17 mouse cellular contexts compared by ENCODE assay signal in the genomic region with DNA sequence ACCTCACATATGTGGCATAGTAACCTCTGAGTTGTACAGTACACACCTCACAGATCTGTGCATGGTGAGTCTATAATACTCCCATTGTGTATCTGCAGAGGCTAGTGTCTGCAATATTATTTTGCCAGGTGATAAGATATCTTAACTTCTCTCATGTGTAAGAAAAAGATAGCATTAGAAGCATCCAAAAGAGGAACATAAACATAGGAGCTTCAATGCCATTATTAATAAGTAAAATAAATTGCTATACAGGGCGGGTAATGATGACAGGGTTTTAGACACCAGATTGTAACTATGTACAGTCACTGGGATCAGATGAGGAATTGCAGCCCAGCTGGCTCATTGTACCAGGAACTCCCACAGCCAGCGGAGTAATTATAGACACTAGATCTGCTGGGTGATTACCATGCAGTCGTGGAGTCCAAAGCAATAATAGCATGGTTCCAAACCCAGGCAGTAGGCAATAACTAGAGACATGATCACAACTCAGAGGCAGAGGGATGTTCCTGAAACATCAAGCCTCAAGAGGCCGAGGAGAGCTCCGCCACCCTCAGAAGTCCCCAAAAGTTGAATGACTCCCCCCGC. TPM values are rescaled to one million over a fixed set of nuclear protein-coding genes. Genes with fewer than 3 reads are reported as not detected.
DNase-seq lines count a peak whose midpoint lies in the region; ATAC-seq and TF ChIP-seq lines count a peak whose summit lies in the region.
"Had no signal": no experiment of that assay in that cellular context is flagged by ENCODE, and none has a peak within 500 bp of the region (broad histone marks: within the 10 kb centered on the region; RNA-seq: fewer than 3 reads in every experiment).

No protein-coding gene starts in this region.

- peaks cover 10% of the 10 kb centered on the region for H3K4me1 ChIP-seq in bone marrow, adult 2 months (ENCODE audit: control insufficient read depth, insufficient read depth, low read length)
- H3K4me1 ChIP-seq in kidney, embryonic 15.5 days, result no peaks in the 10 kb centered on the region
- H3K4me1 ChIP-seq: embryonic facial prominence, embryonic 13.5 days; forebrain, embryonic 13.5 days; midbrain, embryonic 13.5 days had no signal

- peak overlapping the region; percentile 55 for H3K27ac ChIP-seq in layer of hippocampus, adult 2 months
- H3K27ac ChIP-seq in bone marrow, adult 2 months (ENCODE audit: control insufficient read depth, insufficient read depth, low read depth, low read length, poor library complexity), result peak overlapping the region; percentile 34; the same call in 1 of the 2 replicates
- peak overlapping the region; percentile 34; the same call in 1 of the 2 replicates for H3K27ac ChIP-seq in macrophage
- H3K27ac ChIP-seq in kidney, embryonic 15.5 days, result no peak overlapping the region
- H3K27ac ChIP-seq: embryonic facial prominence, embryonic 13.5 days; forebrain, embryonic 13.5 days; midbrain, embryonic 13.5 days had no signal

- H3K27me3 ChIP-seq in kidney, embryonic 15.5 days, result no peaks in the 10 kb centered on the region
- H3K27me3 ChIP-seq: embryonic facial prominence, embryonic 13.5 days; forebrain, embryonic 13.5 days; heart, embryonic 12.5 days; midbrain, embryonic 13.5 days had no signal

- peak; percentile 65 to 79 for DNase-seq in layer of hippocampus, adult 2 months (ENCODE audit: low spot score in 2 of 2)
- DNase-seq in layer of hippocampus, adult 9-10 months (ENCODE audit: low spot score), result no peak
- peak; percentile 63 to 66 for DNase-seq in layer of hippocampus, adult 8-10 months (ENCODE audit: low spot score in 2 of 2)
- no peak for DNase-seq in kidney, postnatal 36 days
- no peak for DNase-seq in adrenal gland, postnatal 10 days
- DNase-seq: adrenal gland, postnatal 36 days; cerebellum, adult 11 months; gastrocnemius, postnatal 14 days; kidney, adult 18-20 months; thymus, adult 18-20 months had no signal

- no peak for TF ChIP-seq CTCF in layer of hippocampus, adult 2 months (conservative IDR thresholded peaks at IDR 0.05)
- TF ChIP-seq CTCF in bone marrow, adult 2 months (IDR thresholded peaks at IDR 0.05; ENCODE audit: control insufficient read depth, insufficient read depth, low read length), result no peak

- no peak for ATAC-seq in kidney, embryonic 15.5 days (replicated peaks; ENCODE audit: low FRiP score)
- ATAC-seq: forebrain, embryonic 13.5 days; midbrain, embryonic 13.5 days had no signal

- 73% methylated on average over 6 of the region's 6 CpGs for WGBS in bone marrow, adult 2 months
- WGBS in macrophage (ENCODE audit: missing documents), result 93% methylated on average over 6 of the region's 6 CpGs
- 83% methylated on average over 6 of the region's 6 CpGs for WGBS in kidney, embryonic 15.5 days

- H3K79me2 ChIP-seq in macrophage (ENCODE audit: inconsistent target), result no peaks in the 10 kb centered on the region

- no peaks in the 10 kb centered on the region for H3K9me3 ChIP-seq in kidney, embryonic 15.5 days (replicated peaks)
- H3K9me3 ChIP-seq: embryonic facial prominence, embryonic 13.5 days; forebrain, embryonic 13.5 days; heart, embryonic 12.5 days; midbrain, embryonic 13.5 days had no signal

- TF ChIP-seq POLR2A in bone marrow, adult 2 months (IDR thresholded peaks at IDR 0.05; ENCODE audit: borderline replicate concordance, control insufficient read depth, low read depth, low read length), result no peak

- H3K9ac ChIP-seq in kidney, embryonic 15.5 days, result no peak overlapping the region
- H3K9ac ChIP-seq: embryonic facial prominence, embryonic 13.5 days; forebrain, embryonic 13.5 days; heart, embryonic 12.5 days; midbrain, embryonic 13.5 days had no signal

- no peak overlapping the region for H3K4me3 ChIP-seq in layer of hippocampus, adult 2 months
- H3K4me3 ChIP-seq in bone marrow, adult 2 months (replicated peaks; ENCODE audit: control insufficient read depth, low read depth, low read length), result no peak overlapping the region
- H3K4me3 ChIP-seq in macrophage (ENCODE audit: inconsistent target), result no peak overlapping the region
- no peak overlapping the region for H3K4me3 ChIP-seq in kidney, embryonic 15.5 days (replicated peaks)
- H3K4me3 ChIP-seq: embryonic facial prominence, embryonic 13.5 days; forebrain, embryonic 13.5 days; heart, embryonic 12.5 days; midbrain, embryonic 13.5 days had no signal

- no peaks in the 10 kb centered on the region for H3K36me3 ChIP-seq in macrophage (ENCODE audit: inconsistent target)
- no peaks in the 10 kb centered on the region for H3K36me3 ChIP-seq in kidney, embryonic 15.5 days
- H3K36me3 ChIP-seq: embryonic facial prominence, embryonic 13.5 days; heart, embryonic 12.5 days; midbrain, embryonic 13.5 days had no signal

- H3K4me2 ChIP-seq in kidney, embryonic 15.5 days, result no peak overlapping the region
- H3K4me2 ChIP-seq: embryonic facial prominence, embryonic 13.5 days; forebrain, embryonic 13.5 days; heart, embryonic 12.5 days; midbrain, embryonic 13.5 days had no signal

RNA-seq across cellular contexts. Expression of a gene that starts 25.0 kb away (rescaled TPM):
- 1 to 10 TPM; 5.2 to 7.1 TPM for total RNA-seq in layer of hippocampus, adult 2 months (2021)
- 4.8 and 8.8 TPM in 2 replicates for polyA plus RNA-seq in bone marrow, adult 2 months (2011; ENCODE audit: insufficient read depth, insufficient read length, low replicate concordance, missing spikeins)
- 10 to 100 TPM in 2 of 4 experiments, 1 to 10 TPM in 2; 6.6 to 31.0 (median 18.0) TPM for total RNA-seq in layer of hippocampus, adult 8-10 months (2022)
- 100 to 1,000 TPM in 22 of 26 experiments, 10 to 100 TPM in 2, 1 to 10 TPM in 2; 5.9 to 350 (median 185) TPM for total RNA-seq in macrophage (2018; cell fraction: chromatin; rRNA removed)
- 100 to 1,000 TPM in 18 of 26 experiments, 10 to 100 TPM in 8; 78.5 to 181 (median 132) TPM for total RNA-seq in macrophage (2018; cell fraction: cytosol; rRNA removed)
- total RNA-seq in macrophage (2018; cell fraction: nucleus; rRNA removed), result 100 to 1,000 TPM in 21 of 26 experiments, 10 to 100 TPM in 5; 31.0 to 247 (median 159) TPM
- polyA plus RNA-seq in macrophage (2018), result 82.7 to 150 TPM (median 135 TPM) in 3 replicates
- polyA plus RNA-seq in kidney, embryonic 15.5 days (2015; fragmentation: Nextera tagmentation; extraction: Ambion mirVana), result 0.70 and 1.1 TPM in 2 replicates
- total RNA-seq in adrenal gland, postnatal 10 days (2021), result 1 to 10 TPM; 1.4 to 2.5 TPM

RNA-seq across cellular contexts. Expression of a gene that starts 31.2 kb away (rescaled TPM):
- 100 to 1,000 TPM; 526 to 562 TPM for total RNA-seq in layer of hippocampus, adult 2 months (2021)
- 5.3 TPM in 1 of 2 replicates, not detected in the other for polyA plus RNA-seq in bone marrow, adult 2 months (2011; ENCODE audit: insufficient read depth, insufficient read length, low replicate concordance, missing spikeins)
- 100 to 1,000 TPM; 459 to 552 (median 528) TPM for total RNA-seq in layer of hippocampus, adult 8-10 months (2022)
- 1 to 10 TPM in 2 of 26 experiments, under 1 TPM in 13, not detected in 11; 0.17 to 1.4 (median 0.41) TPM for total RNA-seq in macrophage (2018; cell fraction: chromatin; rRNA removed)
- total RNA-seq in macrophage (2018; cell fraction: cytosol; rRNA removed), result under 1 TPM in 10 of 26 experiments, not detected in 16; 0.04 to 0.24 (median 0.09) TPM
- under 1 TPM in 11 of 26 experiments, not detected in 15; 0.20 to 0.66 (median 0.40) TPM for total RNA-seq in macrophage (2018; cell fraction: nucleus; rRNA removed)
- 0.06 to 0.16 TPM in 2 of 3 replicates, not detected in the other for polyA plus RNA-seq in macrophage (2018)
- 2.1 and 3.0 TPM in 2 replicates for polyA plus RNA-seq in kidney, embryonic 15.5 days (2015; fragmentation: Nextera tagmentation; extraction: Ambion mirVana)
- 1 to 10 TPM; 6.4 to 9.1 TPM for total RNA-seq in adrenal gland, postnatal 10 days (2021)

RNA-seq across cellular contexts. Expression of a gene that starts 48.9 kb away (rescaled TPM):
- total RNA-seq in layer of hippocampus, adult 2 months (2021), result 100 to 1,000 TPM; 189 to 218 TPM
- 96.9 and 247 TPM in 2 replicates for polyA plus RNA-seq in bone marrow, adult 2 months (2011; ENCODE audit: insufficient read depth, insufficient read length, low replicate concordance, missing spikeins)
- 100 to 1,000 TPM; 173 to 209 (median 190) TPM for total RNA-seq in layer of hippocampus, adult 8-10 months (2022)
- total RNA-seq in macrophage (2018; cell fraction: chromatin; rRNA removed), result 1,000 to 10,000 TPM in 1 of 26 experiments, 100 to 1,000 TPM in 25; 489 to 1,068 (median 725) TPM
- 10 to 100 TPM; 11.3 to 49.6 (median 20.4) TPM for total RNA-seq in macrophage (2018; cell fraction: cytosol; rRNA removed)
- total RNA-seq in macrophage (2018; cell fraction: nucleus; rRNA removed), result 100 to 1,000 TPM; 243 to 540 (median 388) TPM
- 21.9 to 53.8 TPM (median 23.8 TPM) in 3 replicates for polyA plus RNA-seq in macrophage (2018)
- 57.4 and 69.3 TPM in 2 replicates for polyA plus RNA-seq in kidney, embryonic 15.5 days (2015; fragmentation: Nextera tagmentation; extraction: Ambion mirVana)
- total RNA-seq in adrenal gland, postnatal 10 days (2021), result 100 to 1,000 TPM in 1 of 2 experiments, 10 to 100 TPM in 1; 66.0 to 134 TPM

Comparison
In these comparisons a context has a peak if more than half of its experiments do, and no peak if none do; other contexts are left out.
1. DNase-seq: peak in layer of hippocampus, adult 2 months (2 of 2) and layer of hippocampus, adult 8-10 months (2 of 2); none in layer of hippocampus, adult 9-10 months (single experiment), kidney, postnatal 36 days (0 of 2) and adrenal gland, postnatal 10 days (single experiment).
2. RNA of a gene that starts 31.2 kb away (total RNA-seq): 526 to 562 TPM in layer of hippocampus, adult 2 months and 459 to 552 TPM in layer of hippocampus, adult 8-10 months; 6.4 to 9.1 TPM in adrenal gland, postnatal 10 days; every median in the first group is over 10 times any median in the second.